Mouse (Mus musculus): Measurements from ENCODE around the gene Vsnl1.

- no peak for TF ChIP-seq POLR2A (IDR thresholded peaks at IDR 0.05; ENCODE audit: control insufficient read depth, low read depth, low read length)
- no peak for TF ChIP-seq CTCF (IDR thresholded peaks at IDR 0.05; ENCODE audit: control insufficient read depth, insufficient read depth, insufficient replicate concordance, low read depth, low read length)
Observed at GRCm38 (mm10) chr12:11433716-11434115, 2.7 kb downstream of the Vsnl1 start.
